Mouse (Mus musculus) 416B (cell line): ENCODE results near the gene Dcst2.

Experiments used
- DNase-seq: peaks from one replicate; pipeline ENCODE4 v3.0.0; 2011; ENCODE audit warnings: low read depth

Dcst2 gene

DNA sequence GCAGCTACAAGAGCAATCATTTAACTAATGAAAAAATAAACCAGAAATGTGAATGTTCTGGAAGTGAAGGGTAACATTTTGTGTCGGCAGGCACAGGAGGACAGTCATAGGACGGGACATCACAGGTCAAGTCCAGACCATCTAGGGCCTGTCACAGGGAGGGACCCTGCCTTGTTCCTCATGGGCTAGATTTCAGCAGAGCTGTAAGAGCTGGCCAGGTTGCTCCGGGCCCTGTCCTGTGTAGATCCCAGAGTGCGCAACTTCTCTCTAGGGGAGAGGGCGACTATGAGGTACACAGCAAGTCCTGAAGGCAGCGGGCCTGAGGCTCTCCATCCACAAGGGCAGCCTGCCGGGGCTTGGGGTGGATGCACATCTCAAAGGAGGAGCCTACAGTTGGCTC lies at the start of gene Dcst2:
Gene Dcst2, plus strand, starts transcription at position 301 of the 400 bp plus-strand sequence.
- no peak for DNase-seq

DNA sequence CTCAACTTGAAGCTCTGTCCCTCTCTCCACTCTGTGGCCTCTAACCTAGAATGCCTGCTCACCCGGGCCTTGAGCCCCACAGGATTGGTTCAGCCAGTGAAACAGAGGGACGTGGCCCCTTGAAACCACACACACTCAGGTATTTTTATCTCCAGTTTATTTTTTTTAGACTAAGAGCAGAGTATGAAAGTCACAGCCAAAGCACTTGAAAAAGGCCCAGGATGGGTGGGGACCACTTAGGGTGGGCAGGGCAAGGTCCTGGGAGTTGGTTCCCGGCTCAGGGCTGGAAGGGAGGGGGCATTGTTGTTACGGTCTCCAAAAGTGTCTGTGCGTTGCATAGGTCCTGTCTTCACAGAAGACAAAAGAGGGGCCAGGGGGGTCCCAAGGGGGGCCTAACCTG lies 47.4 kb upstream of the Dcst2 start:
- DNase-seq, result no peak

DNA sequence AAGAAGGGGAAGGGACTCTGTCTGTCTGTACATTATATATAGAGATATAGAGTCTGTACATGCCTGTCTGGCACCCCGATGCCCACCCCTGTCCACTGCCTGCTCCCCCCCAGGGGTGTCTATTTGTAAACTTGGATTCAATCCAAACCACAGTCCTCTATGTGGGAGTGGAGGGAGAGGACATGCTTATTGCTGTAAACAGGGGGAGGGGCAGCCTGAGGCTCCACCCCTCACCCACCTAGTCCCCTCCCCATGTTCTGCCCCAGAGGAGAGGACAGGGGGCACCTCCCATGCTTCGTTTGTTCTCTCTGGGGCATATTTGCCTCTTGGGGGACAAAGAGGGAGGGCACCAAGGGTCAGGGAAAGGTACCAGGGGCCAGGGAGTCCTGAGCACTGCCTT lies 47.0 kb upstream of the Dcst2 start:
- peak; percentile 22 for DNase-seq

DNA sequence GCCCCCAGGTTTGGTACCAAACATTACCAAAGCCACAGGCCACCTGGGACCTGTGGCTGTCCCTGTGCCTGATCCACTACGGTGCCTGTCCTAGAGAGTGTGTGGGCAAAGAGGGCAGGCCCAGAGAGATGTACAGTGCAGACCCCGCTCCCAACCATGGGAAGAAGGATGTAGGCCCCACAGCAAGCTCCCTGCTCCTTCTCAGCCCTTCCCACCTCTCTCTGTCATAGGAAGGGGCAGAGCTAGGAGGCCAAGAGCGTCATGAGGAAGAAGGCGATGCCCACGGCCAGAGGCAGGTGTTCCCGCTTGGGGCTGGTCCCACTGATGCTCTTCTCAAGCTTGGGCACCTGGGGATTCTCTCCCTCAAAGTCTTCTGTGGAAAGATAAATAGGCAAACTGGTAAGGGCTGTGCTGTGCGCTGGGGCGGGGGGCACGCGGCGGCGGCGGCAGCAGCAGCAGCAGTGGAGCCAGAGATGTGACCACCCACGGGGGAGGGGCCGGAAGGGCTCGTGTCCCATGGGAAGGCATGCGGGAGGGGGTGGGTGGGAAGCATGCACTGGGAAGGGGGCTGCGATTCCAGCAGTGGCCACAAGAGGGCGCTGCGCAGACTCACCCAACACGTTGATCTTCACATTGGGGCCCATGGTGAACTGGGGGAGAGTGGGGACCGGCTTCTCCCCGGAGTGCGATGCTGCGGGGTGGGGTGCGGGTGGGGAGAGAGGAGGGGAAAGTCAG lies 46.4 kb upstream of the Dcst2 start:
- peak; percentile 56 for DNase-seq

DNA sequence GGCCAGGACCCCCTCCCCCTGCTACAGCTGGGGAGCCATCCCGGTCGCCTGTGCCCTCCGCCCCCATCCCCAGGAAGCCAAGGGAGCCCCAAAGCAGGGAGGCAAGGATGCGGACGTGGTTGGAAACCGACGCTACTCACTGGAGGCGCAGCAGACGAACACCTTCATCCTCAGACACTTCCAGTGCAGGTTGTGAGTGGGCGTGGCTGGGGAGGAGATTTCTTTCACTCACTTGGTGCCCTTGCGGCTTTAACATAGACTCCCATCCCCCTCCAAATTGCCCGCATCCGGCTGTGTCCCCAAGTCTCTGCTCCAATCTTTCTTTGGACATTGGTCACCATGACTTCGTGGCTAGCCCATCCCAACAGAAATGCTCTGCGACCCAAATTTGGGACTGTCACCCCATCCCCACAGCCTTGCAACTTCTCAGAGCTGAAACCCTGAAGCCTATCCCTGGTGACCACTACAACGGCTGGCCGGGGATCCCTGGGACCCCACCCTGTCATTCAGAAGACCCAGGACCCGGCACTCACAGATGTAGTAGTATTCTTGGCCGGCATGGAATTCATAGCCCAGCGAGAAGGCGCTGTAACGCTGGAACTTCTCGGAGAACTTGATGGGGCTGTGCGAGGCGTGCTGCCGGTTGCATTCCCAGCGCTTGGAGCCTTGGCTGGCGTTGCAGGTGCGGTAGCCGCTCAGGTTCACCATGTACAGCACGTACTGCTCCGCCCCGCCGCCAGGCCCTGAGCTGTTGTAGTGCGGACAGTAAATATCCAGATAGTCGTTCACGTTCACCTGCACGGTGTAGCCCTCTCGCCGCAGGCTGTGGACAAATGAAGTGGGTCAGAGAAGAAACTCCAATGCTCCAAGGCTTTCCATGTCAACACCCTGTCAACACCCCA lies 45.6 kb upstream of the Dcst2 start:
- DNase-seq, result no peak

DNA sequence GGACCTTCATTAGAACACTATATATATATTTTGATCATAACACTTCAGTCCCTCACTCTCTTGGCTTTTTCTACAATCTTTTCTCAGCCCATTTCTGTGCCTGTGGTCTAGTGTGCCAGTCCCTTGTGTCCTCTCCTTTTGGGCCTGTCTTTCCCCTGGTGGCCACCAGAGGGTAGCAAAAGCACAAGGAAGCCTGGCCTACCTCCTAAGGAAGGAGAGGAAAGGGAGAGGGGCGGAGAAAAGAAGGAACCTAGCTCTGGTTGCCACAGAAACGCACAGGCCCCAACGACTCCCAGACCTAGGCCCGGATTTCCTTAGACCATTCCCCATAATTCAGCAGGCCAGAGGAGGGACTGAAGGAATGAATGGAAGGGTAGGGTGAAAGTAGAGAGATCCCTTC lies 44.9 kb upstream of the Dcst2 start:
- peak; percentile 84 for DNase-seq

DNA sequence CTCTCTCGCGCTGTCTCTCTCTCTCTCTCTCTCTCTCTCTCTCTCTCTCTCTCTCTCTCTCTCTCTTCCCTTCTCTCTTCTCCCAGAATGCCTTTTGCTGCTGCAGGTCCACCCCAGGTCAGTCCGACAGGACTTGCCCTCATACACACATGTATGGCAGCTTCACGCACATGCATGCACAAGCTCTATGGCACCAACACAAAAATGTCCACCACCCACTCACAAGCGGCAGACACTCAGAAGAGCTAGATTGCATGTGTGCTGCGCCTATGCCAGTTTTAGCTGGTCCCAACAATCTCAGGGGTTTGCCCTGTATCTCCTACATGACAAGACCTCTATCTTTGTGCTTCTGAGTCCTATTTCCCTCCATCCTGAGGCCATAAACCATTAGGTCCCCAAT lies 44.5 kb upstream of the Dcst2 start:
- DNase-seq, result no peak

DNA sequence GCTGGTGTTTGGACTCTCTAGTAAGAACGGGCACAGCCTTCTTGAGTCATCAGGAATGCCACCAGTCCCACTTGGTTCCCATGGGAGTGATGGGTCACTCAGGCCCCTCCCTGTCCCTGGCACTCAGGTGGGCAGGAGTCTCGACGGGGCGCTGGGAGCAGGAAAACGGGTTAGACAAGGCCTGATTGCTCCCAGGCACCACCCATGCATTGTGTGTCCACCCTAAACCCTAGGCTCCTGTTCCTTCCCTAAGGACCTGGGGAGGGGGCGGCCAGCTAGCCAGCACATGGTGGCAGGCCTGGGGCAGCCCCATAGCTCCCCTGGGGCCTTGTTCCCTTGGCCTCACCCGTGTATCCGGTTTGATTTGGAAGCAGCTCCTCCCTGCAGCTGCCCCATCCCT lies 43.5 kb upstream of the Dcst2 start:
- DNase-seq, result no peak

DNA sequence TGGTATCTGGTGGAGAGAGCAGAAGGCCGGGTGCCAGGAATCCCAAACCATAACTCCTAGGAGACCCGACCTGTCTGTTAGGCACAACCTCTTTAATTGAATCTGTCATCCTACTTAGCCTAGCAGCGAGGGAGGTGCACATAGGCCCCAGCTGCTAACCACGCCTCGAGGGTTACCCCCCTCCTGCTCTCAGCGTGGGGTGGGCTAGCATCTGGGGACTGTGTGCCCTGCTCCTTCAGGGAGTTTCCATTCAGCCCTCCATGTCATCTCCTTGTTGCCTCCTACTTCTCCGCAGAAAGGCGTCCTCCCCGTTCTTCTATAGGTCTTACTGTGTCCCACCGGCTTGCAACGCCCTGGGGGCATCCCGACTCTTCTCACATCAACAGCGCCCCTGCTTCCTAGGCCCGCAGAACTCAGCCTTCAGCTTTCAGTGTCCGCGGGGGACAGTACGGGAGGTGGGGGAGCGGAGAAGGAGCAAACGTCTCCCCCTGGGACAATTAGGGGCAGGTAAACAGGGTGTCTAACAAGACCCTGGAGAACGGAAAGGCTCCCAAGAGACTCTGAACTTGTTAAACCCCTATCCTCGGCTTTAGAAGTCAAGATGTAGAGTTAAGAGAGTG lies 42.7 kb upstream of the Dcst2 start:
- DNase-seq, result no peak

DNA sequence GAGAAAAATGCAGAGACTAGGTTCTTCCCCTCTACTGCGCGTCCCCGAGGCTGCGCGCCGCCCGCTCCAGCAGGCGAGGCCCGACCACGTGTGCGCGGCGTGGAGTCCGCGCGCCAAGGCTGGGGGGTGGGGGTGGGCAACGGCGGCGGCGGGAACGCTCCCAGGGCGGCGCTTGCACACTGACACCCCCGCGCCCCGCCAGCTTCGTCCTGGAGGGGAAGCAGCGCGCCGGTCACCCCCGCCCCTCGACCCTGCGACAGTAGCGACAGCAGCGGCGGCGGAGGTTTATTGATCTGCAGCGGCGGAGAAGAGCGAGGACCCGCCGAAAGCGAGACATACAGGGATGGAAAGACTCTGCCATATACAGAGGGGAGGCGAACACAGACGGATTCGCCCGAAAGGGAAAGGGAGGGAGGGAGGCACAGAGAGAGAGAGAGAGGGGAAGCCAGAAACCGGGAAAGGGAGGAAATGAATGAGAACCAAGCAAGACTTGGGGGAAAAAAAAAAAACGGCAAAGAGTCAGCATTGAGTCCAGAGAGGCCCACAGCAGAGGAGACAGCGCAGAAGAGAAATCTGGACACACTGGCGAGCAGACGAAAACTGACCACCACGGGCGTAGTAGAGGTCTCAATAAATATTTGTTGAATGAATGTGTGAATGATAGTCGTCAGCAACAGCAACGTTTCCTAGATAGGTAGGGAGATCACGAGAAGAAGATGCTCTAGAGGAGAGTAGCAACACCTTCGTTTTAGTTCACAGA lies 42.0 kb upstream of the Dcst2 start:
- DNase-seq, result no peak

DNA sequence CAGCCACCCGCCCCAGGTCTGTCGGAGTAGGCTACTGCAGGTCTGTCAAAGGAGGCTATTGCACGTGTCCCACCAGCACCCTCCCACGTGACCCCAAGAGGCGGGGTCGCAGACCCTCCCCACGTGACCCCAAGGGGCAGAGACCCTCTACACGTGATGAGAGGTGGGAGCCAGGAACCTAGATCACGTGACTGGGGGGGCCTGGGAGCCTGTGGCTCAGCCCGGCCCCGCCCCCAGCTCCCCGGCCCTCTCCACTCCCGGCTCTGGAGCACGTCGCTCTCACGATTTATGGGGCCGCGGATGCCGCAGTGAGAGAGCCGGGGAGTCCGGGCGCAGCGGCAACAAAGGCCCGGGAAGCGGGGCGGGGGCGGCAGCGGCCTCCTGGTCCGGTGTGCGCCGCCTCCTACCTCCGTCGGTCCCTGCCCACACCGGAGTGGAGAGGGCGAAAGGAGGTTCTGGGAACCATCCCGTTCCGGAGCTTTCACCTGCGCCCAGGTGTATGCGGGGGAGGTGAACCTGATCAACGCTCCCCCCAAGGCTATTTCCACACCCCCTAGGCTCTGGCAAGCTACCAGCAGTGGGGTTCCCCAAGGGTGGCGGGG lies 41.1 kb upstream of the Dcst2 start:
- no peak for DNase-seq

DNA sequence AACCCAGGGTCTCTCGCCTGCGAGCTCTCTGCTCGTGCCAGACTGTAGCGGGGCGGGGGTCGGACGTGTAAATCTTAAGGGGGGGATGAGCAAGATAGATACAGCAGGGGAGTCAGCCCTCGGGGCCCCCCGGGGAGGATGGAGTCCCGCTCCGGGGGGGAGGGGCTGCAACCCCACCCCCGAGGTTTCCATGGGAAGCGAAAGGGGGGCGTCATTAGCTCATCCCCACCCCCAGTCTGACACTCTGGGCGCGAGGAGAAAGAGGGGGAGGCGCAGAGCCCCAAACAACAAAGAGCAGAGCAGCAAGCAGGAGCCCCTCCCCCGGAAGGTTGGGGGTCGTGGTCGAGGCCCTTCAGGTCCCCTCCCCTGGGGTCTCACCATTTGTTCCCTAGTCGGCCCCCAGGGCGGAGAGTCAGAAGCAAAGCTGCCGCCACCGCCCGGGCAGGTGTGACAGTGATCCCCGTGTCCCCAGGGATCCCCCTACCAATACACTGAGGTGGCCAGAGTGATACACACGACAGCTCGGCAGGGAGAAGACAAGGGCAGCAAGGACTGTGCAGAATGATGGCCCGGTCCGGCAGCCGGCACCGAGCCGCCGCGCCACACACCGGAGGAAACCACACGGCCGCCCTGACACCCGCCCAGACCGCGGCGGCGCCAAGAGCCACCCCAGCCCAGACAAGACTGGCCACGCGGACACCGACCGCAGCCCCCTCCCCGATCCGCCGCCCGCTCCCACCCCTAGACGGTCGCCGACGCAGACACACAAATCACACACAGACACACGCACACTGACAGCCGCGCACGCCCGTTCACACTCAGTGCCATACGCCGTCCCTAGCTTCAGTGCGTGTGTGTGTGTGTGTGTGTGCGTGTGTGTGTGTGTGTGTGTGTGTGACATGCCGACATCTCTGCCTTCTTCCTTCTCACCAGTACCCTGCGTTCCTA lies 40.3 kb upstream of the Dcst2 start:
- DNase-seq, result no peak

DNA sequence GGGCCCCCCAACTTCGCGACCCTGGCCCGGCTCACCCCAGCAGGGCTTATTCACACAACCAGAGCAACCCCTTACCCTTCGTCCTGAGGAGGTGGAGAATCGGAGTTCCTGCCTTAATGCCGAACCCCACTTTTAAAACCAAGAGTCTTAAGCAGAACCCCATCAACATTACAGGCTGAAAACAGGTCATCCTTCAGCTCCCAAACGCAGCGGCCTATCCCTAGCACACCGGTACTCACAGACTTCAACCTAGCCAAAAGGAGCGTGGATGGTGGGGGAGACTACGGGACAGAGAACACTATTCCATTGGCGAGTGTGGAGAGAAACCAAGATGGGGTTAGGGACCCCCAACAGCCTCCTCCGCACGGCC lies 39.7 kb upstream of the Dcst2 start:
- DNase-seq, result no peak

DNA sequence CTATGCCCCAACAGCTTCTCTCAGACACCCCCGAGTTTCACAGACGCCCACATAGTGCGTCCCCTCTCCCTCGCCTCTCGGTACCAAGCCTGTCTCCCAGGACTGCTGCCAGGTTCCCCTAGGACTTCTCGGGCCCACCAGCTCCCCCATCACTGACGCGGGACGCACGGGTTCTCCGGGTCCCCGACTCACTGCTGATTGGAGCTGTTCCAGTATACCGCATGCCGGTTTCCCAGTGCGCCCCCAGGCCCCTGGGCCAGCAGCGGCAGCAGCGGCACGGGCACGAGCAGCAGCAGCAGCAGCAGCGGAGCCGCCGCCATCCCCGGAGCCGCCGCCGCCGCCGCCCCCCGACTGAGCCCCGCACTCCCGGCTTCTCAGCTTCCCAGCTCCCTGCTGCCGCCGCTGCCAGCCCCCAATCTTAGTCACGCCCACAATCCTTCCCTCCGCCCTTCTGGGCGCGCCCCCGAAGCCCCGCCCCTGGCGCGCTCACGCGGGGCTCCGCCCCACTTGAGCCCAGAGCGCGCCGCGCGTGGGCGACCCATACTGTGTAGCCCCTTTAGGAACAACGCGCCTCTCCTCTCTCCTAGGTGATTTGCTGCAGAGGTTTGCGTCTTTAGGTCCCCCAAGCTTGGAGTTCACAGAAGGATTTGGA lies 39.1 kb upstream of the Dcst2 start, which contains the start of gene Efna3:
Gene Efna3, minus strand, starts transcription at position 452 of the 652 bp plus-strand sequence.
- DNase-seq, result no peak

DNA sequence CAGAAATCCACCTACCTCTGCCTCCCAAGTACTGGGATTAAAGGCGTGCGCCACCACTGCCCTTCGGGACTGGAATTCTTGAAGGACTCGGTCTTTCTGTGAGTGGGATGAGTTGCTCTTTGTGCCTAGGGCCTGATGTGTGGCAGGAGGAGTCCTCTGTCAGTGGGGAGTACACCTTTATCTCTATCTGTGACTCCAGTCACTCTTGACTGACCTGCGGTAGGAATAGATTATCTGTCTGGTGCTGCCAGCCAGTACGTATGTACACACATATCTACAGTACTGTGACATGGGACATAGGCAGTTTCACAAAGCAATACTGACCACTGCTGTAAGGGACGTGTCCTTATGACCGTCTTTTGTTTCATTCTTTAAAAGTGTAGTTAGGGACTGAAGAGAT lies 35.9 kb upstream of the Dcst2 start:
- DNase-seq, result no peak

DNA sequence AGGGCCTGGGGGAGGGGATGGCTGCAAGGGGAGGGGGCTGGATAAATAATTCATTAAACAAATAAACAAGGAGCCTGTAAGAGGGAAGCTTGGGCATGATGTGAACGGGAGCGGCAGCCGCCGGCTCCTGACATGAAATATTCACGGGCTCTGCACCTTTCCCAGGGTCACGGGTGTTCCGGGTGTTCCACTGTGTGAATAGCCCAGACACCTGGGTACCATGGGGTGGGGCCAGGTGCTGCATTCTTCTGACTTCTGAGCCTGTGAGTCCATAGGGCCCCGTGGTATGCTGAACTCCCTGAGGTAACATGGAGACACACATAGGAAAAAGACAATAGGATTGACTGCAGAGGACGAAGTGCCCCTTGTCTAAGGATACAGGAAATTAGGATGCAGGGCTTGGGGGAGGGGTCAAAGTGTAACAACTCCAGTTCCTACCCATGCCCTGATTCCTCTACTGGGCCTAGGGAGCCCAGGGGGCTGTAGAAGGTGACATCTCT lies 34.4 kb upstream of the Dcst2 start:
- DNase-seq, result no peak

DNA sequence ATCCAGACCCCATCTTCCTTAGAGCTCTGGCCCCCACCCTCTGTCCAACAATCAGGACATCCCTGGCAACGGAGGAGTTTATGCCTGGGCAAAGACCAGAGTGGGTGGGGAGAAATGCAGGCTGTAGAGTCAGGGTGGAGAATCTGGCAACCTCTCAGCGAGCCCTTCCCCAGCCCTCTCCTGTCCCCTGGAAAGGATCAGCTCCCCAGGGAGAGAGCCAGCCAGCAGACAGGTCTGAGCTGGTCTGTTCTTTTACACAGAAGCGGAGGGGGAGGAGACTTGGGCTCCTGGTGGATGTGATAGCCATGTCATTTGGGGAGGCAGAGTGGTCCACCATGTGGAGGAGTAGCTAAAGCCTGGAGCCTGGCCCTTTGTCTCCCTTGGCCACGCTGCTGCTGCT lies 33.2 kb upstream of the Dcst2 start:
- DNase-seq, result no peak

DNA sequence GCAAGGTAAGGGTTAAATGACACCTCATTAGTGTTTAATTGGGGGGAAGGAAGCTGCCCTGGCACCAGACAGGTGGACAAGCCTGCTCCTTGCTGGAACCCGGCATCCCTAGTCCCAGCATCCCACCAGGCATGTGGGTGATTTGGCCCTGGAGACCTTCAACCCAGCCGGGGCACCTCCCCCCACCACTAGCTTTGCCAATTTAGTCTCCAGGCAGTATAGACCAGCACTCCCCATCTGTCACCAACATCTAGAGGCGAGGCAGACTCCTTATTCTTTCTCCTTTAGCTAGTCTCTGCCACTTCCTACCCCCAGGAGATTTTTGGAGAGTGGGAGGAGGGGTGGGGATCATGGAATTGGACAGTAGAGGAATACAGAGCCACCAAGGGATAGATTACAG lies 31.4 kb upstream of the Dcst2 start:
- DNase-seq, result no peak

DNA sequence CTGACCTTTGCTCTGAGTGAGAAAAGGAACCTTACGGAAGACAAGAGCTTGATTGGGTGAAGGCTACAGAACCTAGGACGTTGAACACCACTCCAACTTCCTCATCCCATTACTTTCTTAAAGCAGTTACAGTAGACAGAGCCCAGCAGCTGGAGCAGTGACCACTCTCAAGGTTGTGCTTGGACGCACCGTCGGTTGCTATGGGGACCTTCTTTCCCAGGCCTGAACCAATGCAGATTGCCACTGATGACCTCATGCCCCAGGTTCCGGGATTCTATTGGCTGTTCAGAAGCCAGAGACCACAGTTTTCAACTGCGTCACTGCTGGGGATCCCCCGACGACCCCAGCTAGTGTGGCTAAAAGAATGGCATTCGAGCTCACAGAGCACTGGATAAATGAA lies 30.8 kb upstream of the Dcst2 start:
- DNase-seq, result no peak

DNA sequence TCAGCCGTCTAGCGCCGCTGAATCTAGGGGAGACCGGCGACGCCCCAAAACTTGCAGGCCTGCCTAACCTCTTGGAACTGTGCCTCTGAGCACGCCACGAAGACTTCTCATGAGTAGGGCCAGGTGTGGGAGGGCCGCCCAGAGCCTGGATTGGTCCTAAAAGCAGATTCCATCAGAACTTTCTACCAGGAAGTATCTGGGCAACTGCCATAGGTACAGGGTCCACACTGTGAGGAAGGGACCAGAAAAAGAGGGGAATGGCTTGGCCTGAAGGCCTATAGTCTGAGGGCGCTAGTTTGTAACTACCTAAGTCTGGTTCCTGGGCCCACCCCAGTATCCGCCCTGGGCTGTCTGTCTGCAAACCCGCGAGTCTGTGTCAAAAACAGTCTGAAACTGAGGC lies 30.2 kb upstream of the Dcst2 start:
- no peak for DNase-seq
